Mouse (Mus musculus) limb, embryonic 15.5 days (tissue): ENCODE measurements around the gene Gbf1. TPM values are rescaled to one million over a fixed set of nuclear protein-coding genes. Genes with fewer than 3 reads are reported as not detected.
A peak's percentile ranks its signal among the peaks of the same experiment; 100 is the strongest.
"Not testable (repeated sequence)": the region's sequence is repeated elsewhere in the genome, so short reads cannot be mapped to it uniquely, and the experiment has no call there.

Experiments
- ATAC-seq: fragments of 200-750 bp; cut with Nextera tagmentation; 2 replicates; pipeline ENCODE4 v1.8.0; 2017; ENCODE audit warnings: low read depth, moderate TSS enrichment; ENCODE audit not compliant: insufficient number of reproducible peaks, low FRiP score, low TSS enrichment
- H3K27ac ChIP-seq: fragments of 300-500 bp; sonication (generic); 2 replicates; pipeline ENCODE4 v1.5.1; 2015; ENCODE audit warnings: moderate library complexity, mild to moderate bottlenecking, inconsistent platforms
- H3K27me3 ChIP-seq: fragments of 300-500 bp; sonication (generic); 2 replicates; pipeline ENCODE4 v1.6.1; 2015; ENCODE audit warnings: inconsistent platforms
- H3K36me3 ChIP-seq: fragments of 300-500 bp; sonication (generic); 2 replicates; pipeline ENCODE4 v1.6.1; 2015; ENCODE audit warnings: inconsistent platforms
- H3K4me1 ChIP-seq: fragments of 300-500 bp; sonication (generic); 2 replicates; pipeline ENCODE4 v1.6.1; 2015; ENCODE audit warnings: inconsistent platforms
- H3K4me2 ChIP-seq: fragments of 300-500 bp; sonication (generic); 2 replicates; pipeline ENCODE4 v1.6.1; 2015; ENCODE audit warnings: mild to moderate bottlenecking, inconsistent platforms
- H3K4me3 ChIP-seq: fragments of 300-500 bp; sonication (generic); 2 replicates; pipeline ENCODE4 v1.5.1; 2015; ENCODE audit warnings: mild to moderate bottlenecking, inconsistent platforms
- H3K9ac ChIP-seq: fragments of 300-500 bp; sonication (generic); 2 replicates; pipeline ENCODE4 v1.6.1; 2015; ENCODE audit warnings: inconsistent platforms
- H3K9me3 ChIP-seq: fragments of 300-500 bp; sonication (generic); 2 replicates; pipeline ENCODE4 v1.6.1; 2016; ENCODE audit warnings: inconsistent platforms
- WGBS: fragments of 180-500 bp; shearing (Covaris S2); methylation state at CpG from one replicate; pipeline ENCODE4 v1.1.7; 2015; 5-methylcytosine and 5-hydroxymethylcytosine counted together
- polyA plus RNA-seq: library from polyadenylated mRNA; unstranded; fragments of >200 nt; fragmentation: Nextera tagmentation; extraction: Ambion mirVana; gene quantifications from 2 replicates; pipeline ENCODE4 v1.2.1, GENCODE M21; 2015

Gbf1 gene
- polyA plus RNA-seq, 1 experiment from 2014 or later, result 76.7 TPM

DNA sequence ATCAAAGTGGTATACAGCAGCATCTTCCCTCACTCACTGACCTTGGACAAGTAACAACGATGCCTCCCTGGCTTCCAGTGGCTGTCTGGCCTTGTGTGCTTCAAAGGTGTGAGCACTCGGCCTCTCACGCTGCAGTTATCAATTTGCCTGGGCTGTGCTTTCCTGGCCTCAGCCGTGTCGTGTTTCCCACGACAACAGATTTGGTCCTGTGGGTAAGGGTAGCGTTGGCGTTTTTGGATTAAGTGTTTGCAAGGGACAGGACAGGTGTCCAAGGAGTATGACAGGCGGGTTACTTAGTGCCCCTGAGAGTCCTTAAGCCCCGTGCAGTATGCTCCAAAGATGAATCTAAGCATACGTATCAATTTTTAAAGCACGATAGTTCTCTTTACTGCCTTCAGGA is 3.2 kb upstream of the Gbf1 start:
- H3K4me3 ChIP-seq, result peak overlapping the region; percentile 58
- H3K36me3 ChIP-seq, result no peaks in the 10 kb centered on the region
- peaks cover 67% of the 10 kb centered on the region for H3K27me3 ChIP-seq
- 30% methylated on average over 12 of the region's 12 CpGs for WGBS
- H3K27ac ChIP-seq, result no peak overlapping the region
- H3K9me3 ChIP-seq, result no peaks in the 10 kb centered on the region
- peaks cover 27% of the 10 kb centered on the region for H3K4me1 ChIP-seq
- no peak overlapping the region for H3K9ac ChIP-seq
- peak overlapping the region; percentile 98 for H3K4me2 ChIP-seq
- ATAC-seq, result no peak

DNA sequence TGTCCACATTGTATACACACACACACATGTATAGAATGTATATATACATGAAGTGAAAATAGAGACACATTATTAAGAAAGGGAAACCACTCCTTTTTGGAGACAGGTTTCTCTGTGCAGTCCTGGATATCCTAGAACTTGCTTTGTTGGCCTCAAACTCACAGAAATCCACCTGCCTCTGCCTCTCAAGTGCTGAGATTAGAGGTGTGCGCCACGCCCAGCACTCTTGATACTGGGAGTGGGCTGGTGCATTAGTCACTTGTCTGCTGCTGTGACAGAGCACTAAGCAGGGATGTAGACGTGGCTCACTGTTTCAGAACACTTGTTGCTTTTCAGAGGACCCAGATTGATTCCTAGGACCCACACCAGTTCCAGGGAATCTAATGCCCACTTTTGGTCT is 13.6 kb downstream of the Gbf1 start:
- WGBS, result 92% methylated on average over 3 of the region's 3 CpGs
- no peak overlapping the region for H3K9ac ChIP-seq
- no peak for ATAC-seq
- no peaks in the 10 kb centered on the region for H3K9me3 ChIP-seq
- H3K4me1 ChIP-seq, result no peaks in the 10 kb centered on the region
- H3K4me3 ChIP-seq, result no peak overlapping the region
- H3K36me3 ChIP-seq, result peaks cover 46% of the 10 kb centered on the region
- H3K27me3 ChIP-seq, result no peaks in the 10 kb centered on the region
- H3K27ac ChIP-seq, result no peak overlapping the region
- H3K4me2 ChIP-seq, result no peak overlapping the region

DNA sequence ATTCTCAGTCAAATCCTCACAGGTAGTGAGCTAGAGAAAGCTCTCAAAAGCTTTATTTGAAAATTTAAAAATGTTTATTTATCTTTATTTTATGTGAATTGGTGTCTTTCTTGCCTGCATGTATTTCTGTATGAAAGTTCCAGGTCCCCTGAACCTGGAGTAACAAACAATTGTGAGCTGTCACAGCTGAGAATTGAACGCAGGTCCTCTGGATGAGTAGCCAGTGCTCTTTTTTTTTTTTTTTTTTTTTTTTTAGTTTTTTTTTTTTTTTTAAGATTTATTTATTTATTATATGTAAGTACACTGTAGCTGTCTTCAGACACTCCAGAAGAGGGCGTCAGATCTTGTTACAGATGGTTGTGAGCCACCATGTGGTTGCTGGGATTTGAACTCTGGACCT is 14.9 kb downstream of the Gbf1 start:
- WGBS, result 96% methylated on average over 1 of the region's 2 CpGs
- not testable (repeated sequence) for H3K9ac ChIP-seq, H3K4me3 ChIP-seq, H3K27ac ChIP-seq, H3K4me1 ChIP-seq, ATAC-seq, H3K27me3 ChIP-seq, H3K9me3 ChIP-seq, H3K4me2 ChIP-seq
- H3K36me3 ChIP-seq, result peaks cover 50% of the 10 kb centered on the region

DNA sequence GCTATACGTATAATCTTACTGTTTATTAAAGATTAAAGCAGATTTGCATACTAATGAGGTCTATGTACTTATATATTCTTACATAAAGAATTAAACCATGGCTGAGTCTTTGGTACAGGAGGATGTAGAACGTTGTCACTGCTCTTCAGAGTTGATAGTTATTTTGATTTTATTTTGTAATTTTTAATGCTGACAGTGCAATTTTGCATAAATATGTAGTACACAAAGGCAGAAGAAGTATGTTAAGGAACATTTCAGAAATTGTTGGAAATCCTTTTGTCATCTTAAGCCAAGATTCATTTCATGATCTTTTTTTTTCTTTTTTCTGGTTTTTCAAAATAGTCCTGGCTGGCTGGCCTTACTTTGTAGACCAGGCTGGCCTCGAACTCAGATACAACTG is 17.1 kb downstream of the Gbf1 start:
- H3K4me3 ChIP-seq, result no peak overlapping the region
- H3K4me1 ChIP-seq, result no peaks in the 10 kb centered on the region
- H3K36me3 ChIP-seq, result peaks cover 44% of the 10 kb centered on the region
- WGBS, result 91% methylated on average over 3 of the region's 3 CpGs
- no peaks in the 10 kb centered on the region for H3K9me3 ChIP-seq
- H3K4me2 ChIP-seq, result no peak overlapping the region
- no peak overlapping the region for H3K27ac ChIP-seq
- ATAC-seq, result no peak
- H3K9ac ChIP-seq, result no peak overlapping the region
- no peaks in the 10 kb centered on the region for H3K27me3 ChIP-seq

DNA sequence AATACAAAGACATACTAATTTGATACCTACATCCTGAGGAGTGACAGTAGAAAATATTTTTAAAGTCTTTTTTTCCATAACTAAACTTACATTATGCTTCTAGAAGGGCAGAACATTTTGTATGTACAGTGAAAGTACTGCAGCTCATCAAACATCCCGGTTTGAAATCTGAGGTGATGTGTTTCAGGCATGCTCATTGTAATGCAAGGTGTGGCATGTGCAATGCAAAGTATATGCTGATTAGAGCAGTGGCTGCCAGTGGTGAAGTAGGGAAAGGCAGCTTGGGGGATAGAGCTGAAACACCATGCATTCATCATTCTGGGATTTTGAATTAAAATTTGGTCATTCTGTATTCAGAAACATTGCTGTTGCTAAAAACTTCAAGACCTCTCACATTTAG is 17.6 kb downstream of the Gbf1 start:
- Histone ChIP-seq H3K4me3 (no peak overlapping the region), H3K9ac (no peak overlapping the region), H3K4me1 (no peaks in the 10 kb centered on the region), H3K36me3 (peaks cover 39% of the 10 kb centered on the region), H3K4me2 (no peak overlapping the region), H3K27ac (no peak overlapping the region), H3K9me3 (no peaks in the 10 kb centered on the region), H3K27me3 (no peaks in the 10 kb centered on the region)
- ATAC-seq, result no peak
- WGBS, result 48% methylated on average over 1 of the region's 1 CpGs

DNA sequence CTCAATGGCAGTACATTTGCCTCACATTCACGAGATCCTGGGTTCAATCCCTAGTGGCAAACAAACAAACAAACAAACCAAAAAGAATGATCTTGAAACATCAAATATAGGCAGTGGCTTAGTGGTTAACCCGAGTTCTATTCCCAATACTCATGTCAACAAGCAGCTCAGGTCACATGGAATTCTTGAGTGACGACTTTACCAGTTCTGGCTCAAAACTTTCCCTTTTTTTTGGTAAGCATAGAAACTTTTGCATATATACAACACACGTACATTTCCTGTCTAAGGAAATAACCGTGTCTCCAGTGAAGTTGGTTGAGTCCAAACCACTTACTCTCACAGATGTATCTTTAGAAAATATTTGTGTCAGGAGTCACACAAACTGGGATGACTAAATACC is 20.2 kb downstream of the Gbf1 start:
- no peak overlapping the region for H3K4me2 ChIP-seq
- no peak for ATAC-seq
- no peak overlapping the region for H3K9ac ChIP-seq
- 0 out of 2 replicates have a peak, but pooled peaks cover 4% of the 10 kb centered on the region for H3K4me1 ChIP-seq
- H3K9me3 ChIP-seq, result no peaks in the 10 kb centered on the region
- no peak overlapping the region for H3K27ac ChIP-seq
- no peak overlapping the region for H3K4me3 ChIP-seq
- H3K27me3 ChIP-seq, result no peaks in the 10 kb centered on the region
- 65% methylated on average over 5 of the region's 5 CpGs for WGBS
- H3K36me3 ChIP-seq, result peaks cover 22% of the 10 kb centered on the region; the same call in 1 of the 2 replicates

DNA sequence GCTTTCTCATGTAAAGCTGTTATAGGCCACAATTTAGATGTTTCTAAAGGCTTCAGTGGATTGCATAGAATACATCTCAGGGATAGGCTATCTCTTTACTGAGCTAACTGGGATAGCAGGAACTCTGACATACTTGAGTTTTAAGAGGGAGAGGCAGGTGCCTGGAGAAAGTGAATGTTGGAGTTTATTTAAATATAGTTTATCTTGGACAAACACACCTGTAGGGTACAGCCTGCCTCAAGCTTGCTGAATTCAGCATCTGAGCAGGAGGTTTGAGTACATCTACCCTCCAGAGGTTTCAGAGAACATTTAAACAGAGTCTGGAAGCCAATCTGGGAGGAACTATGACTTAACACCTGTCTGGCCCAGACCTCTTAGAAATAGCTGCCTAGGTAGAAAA is 22.9 kb downstream of the Gbf1 start:
- no peaks in the 10 kb centered on the region for H3K9me3 ChIP-seq
- no peak for ATAC-seq
- H3K27me3 ChIP-seq, result no peaks in the 10 kb centered on the region

DNA sequence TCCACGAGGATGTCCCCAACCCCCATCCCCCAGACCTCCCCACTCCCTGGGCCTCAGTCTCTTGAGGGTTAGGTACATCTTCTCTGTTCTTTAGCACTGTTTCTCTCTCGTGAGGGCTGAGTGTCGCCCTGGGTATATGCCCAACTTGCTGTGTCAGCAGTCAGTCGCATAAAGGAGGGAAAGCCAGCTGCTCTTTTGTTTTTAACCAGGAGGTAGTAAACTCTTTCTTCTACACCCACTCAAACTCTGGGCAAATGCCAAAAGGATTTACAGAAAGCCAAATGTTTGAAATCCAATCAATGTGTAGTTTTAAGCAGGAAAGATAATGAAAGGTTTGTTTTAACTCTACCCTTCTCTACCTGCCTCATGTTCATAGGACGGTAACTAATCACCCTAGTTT is 24.7 kb downstream of the Gbf1 start:
- WGBS, result 44% methylated on average over 5 of the region's 5 CpGs
- H3K9ac ChIP-seq, result no peak overlapping the region
- no peak for ATAC-seq
- no peak overlapping the region for H3K27ac ChIP-seq
- no peak overlapping the region for H3K4me2 ChIP-seq
- no peak overlapping the region for H3K4me3 ChIP-seq
- H3K9me3 ChIP-seq, result no peaks in the 10 kb centered on the region
- no peaks in the 10 kb centered on the region for H3K27me3 ChIP-seq
- H3K36me3 ChIP-seq, result peaks cover 8% of the 10 kb centered on the region
- H3K4me1 ChIP-seq, result 0 out of 2 replicates have a peak, but pooled peaks cover 4% of the 10 kb centered on the region

More for the DNA sequence above, 22.9 kb downstream of the Gbf1 start:
- Histone ChIP-seq H3K4me2 (no peak overlapping the region), H3K4me1 (0 out of 2 replicates have a peak, but pooled peaks cover 4% of the 10 kb centered on the region), H3K9ac (no peak overlapping the region), H3K36me3 (peaks cover 19% of the 10 kb centered on the region; the same call in 1 of the 2 replicates), H3K27ac (no peak overlapping the region), H3K4me3 (no peak overlapping the region)

DNA sequence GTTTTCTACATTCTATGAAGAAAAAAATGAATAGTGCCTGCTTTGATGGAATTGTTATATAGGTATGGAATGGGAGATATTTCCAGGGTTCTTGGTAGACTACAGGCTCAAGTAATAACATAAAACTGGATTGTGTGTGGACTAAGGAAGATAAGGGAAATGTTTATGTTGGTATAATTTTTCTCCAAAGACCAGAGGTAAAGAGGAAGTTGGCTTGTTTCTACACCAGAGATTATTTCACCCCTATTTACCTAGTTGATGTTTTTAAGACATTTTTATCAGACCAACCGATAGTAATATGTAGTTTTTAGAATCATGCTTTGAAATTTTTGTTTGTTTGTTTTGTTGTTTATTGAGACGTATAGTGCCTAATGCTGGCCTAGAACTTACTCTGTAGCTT is 28.0 kb downstream of the Gbf1 start:
- no peak for ATAC-seq
- peaks cover 9% of the 10 kb centered on the region for H3K36me3 ChIP-seq
- 90% methylated on average over 2 of the region's 2 CpGs for WGBS

DNA sequence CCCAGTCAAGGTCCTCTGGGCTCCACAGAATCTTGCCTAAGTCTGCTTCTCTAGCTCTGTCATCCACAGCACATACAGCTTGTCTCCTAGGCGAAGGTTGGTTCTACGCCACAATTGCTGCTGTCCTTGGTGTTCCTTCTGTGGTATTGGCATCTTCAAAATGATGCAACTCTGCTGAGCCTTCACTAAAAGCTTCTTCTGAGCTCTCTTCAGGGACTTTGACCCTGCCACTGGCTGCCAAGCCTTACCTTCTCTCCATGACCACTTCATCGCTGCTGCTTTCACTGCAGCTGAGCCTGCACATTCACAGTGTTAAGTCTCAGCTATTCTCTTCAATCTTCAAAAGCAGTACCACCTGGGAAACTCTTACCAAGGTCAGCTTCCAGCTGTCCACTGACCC is 29.9 kb downstream of the Gbf1 start:
- 89% methylated on average over 3 of the region's 3 CpGs for WGBS
- Histone ChIP-seq H3K4me1 (0 out of 2 replicates have a peak, but pooled peaks cover 2% of the 10 kb centered on the region), H3K9me3 (no peaks in the 10 kb centered on the region), H3K27ac (no peak overlapping the region), H3K4me2 (no peak overlapping the region), H3K4me3 (no peak overlapping the region), H3K36me3 (peaks cover 9% of the 10 kb centered on the region), H3K27me3 (no peaks in the 10 kb centered on the region), H3K9ac (no peak overlapping the region)
- no peak for ATAC-seq

More for the DNA sequence above, 28.0 kb downstream of the Gbf1 start:
- Histone ChIP-seq H3K4me3 (no peak overlapping the region), H3K27ac (no peak overlapping the region), H3K27me3 (no peaks in the 10 kb centered on the region), H3K4me2 (no peak overlapping the region), H3K9me3 (no peaks in the 10 kb centered on the region), H3K4me1 (0 out of 2 replicates have a peak, but pooled peaks cover 4% of the 10 kb centered on the region), H3K9ac (no peak overlapping the region)

DNA sequence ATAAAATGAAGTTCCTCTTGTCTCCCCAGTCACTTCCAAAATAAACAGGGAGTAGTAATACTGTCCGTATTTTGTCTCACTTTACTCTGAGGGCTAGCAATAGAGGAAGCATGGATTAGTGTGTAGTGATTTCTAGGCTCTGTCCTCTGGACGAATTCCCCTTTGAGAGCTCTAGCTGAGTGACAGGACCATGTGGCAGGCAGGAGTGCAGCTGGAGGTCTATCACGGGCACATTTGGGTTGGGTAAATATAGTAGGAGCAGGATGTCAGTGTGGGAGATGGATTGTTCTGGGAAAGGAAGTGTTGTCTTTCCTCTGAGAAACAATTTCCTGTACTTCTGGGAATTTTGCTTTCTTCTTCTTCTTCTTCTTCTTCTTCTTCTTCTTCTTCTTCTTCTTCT is 34.3 kb downstream of the Gbf1 start:
- 46% methylated on average over 3 of the region's 3 CpGs for WGBS
- H3K36me3 ChIP-seq, result peaks cover 9% of the 10 kb centered on the region
- 0 out of 2 replicates have a peak, but pooled peaks cover 4% of the 10 kb centered on the region for H3K4me1 ChIP-seq
- no peaks in the 10 kb centered on the region for H3K27me3 ChIP-seq
- no peak overlapping the region for H3K27ac ChIP-seq
- no peak for ATAC-seq
- H3K9ac ChIP-seq, result no peak overlapping the region
- no peaks in the 10 kb centered on the region for H3K9me3 ChIP-seq
- H3K4me3 ChIP-seq, result no peak overlapping the region
- H3K4me2 ChIP-seq, result no peak overlapping the region

DNA sequence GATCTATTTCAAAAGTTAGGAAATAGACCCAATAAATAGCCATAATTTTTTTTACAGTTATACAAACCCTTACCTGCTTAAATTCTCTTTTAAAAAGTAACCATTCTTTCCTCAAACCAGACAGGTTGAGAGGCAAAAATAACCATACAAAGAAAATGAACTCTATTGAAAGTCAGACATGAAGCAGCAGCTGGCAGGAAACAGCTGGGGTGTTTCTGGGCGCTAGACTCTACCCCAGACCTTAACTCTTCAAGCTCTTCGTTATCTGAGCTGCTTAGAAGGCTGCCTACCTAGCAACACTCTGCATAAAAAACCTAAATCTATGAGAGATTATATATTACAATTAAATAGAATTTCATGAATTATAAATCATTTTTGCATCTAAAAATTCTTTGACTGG is 34.9 kb downstream of the Gbf1 start:
- no peak overlapping the region for H3K4me3 ChIP-seq
- ATAC-seq, result no peak
- 0 out of 2 replicates have a peak, but pooled peaks cover 4% of the 10 kb centered on the region for H3K4me1 ChIP-seq
- H3K9ac ChIP-seq, result no peak overlapping the region
- 51% methylated on average over 2 of the region's 2 CpGs for WGBS
- H3K36me3 ChIP-seq, result peaks cover 7% of the 10 kb centered on the region
- no peak overlapping the region for H3K4me2 ChIP-seq
- H3K27me3 ChIP-seq, result no peaks in the 10 kb centered on the region
- H3K9me3 ChIP-seq, result no peaks in the 10 kb centered on the region
- no peak overlapping the region for H3K27ac ChIP-seq

DNA sequence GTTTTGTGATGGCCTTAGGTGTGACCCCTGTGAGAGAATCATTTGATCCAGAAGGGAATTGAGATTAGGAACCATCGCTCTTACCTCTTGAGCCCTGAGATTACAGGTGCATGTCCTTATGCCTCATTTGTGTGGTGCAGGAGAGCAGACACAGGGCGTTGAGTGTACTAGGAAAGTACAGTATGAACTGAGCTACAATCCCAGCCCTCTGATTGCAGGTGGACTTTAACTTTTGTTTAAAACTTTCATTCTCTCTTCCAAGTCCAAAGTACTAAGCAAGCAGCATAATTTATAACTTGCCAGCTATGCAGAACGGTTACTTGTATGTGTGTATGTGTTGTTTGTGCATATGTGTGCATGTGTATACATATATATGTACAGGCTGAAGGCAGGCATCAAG is 46.0 kb downstream of the Gbf1 start:
- Histone ChIP-seq H3K27ac (no peak overlapping the region), H3K9me3 (no peaks in the 10 kb centered on the region), H3K4me2 (no peak overlapping the region), H3K4me3 (no peak overlapping the region), H3K4me1 (no peaks in the 10 kb centered on the region), H3K9ac (no peak overlapping the region), H3K36me3 (no peaks in the 10 kb centered on the region), H3K27me3 (no peaks in the 10 kb centered on the region)
- no peak for ATAC-seq
- 94% methylated on average over 3 of the region's 3 CpGs for WGBS
